Mouse (Mus musculus): ENCODE data around the gene Ttll7. TPM values are rescaled to one million over a fixed set of nuclear protein-coding genes. Genes with fewer than 3 reads are reported as not detected.

Ttll7 gene
- polyA plus RNA-seq, 1 experiment, result 5.2 TPM

GRCm38 (mm10) chr3:146939391-146940250, 87.5 kb downstream of the Ttll7 start:
- TF ChIP-seq MAX (IDR thresholded peaks at IDR 0.05; ENCODE audit: low read depth) (no peak), REST (IDR thresholded peaks at IDR 0.05; ENCODE audit: insufficient read depth, insufficient read length) (no peak), MYOG (IDR thresholded peaks at IDR 0.05; ENCODE audit: control insufficient read depth in 1 of 3, insufficient read depth in 1 of 3, insufficient read length in 2 of 3, low read depth in 2 of 3) (no peak), CEBPB (IDR thresholded peaks at IDR 0.05; ENCODE audit: insufficient read depth, poor library complexity, severe bottlenecking) (no peak), E2F4 (IDR thresholded peaks at IDR 0.05; ENCODE audit: insufficient read depth) (no peak), SRF (IDR thresholded peaks at IDR 0.05; ENCODE audit: control insufficient read depth, insufficient read length, low read depth) (no peak), TCF12 (IDR thresholded peaks at IDR 0.05; ENCODE audit: insufficient read depth, poor library complexity, severe bottlenecking) (no peak), POLR2A (IDR thresholded peaks at IDR 0.05; ENCODE audit: insufficient read length, low read depth) (no peak), POLR2AphosphoS2 (IDR thresholded peaks at IDR 0.05; ENCODE audit: insufficient read length, low read depth) (no peak), MYOD1 (IDR thresholded peaks at IDR 0.05; ENCODE audit: control insufficient read depth in 1 of 3, insufficient read length in 2 of 3, low read depth in 2 of 3) (no peak), TCF3 (IDR thresholded peaks at IDR 0.05; ENCODE audit: insufficient read length, low read depth) (no peak), USF1 (IDR thresholded peaks at IDR 0.05; ENCODE audit: low read depth) (no peak)
- no peaks in the 10 kb centered on the region for H3K27me3 ChIP-seq (ENCODE audit: control insufficient read depth, insufficient read depth, insufficient read length)
- no peak overlapping the region for H3K4me2 ChIP-seq (ENCODE audit: low read depth)
- H3K36me3 ChIP-seq (ENCODE audit: control insufficient read depth, insufficient read depth), result peaks cover 17% of the 10 kb centered on the region
- H3K79me2 ChIP-seq (ENCODE audit: control insufficient read depth, insufficient read depth), result no peaks in the 10 kb centered on the region
- H3K4me3 ChIP-seq, result no peak overlapping the region
- no peak overlapping the region for H3ac ChIP-seq (ENCODE audit: control insufficient read depth, insufficient read length)

- H3K79me2 ChIP-seq (ENCODE audit: control insufficient read depth, insufficient read depth), result no peaks in the 10 kb centered on the region
- no peak overlapping the region for H3K4me2 ChIP-seq (ENCODE audit: low read depth)
- peaks cover 4% of the 10 kb centered on the region for H3K36me3 ChIP-seq (ENCODE audit: control insufficient read depth, insufficient read depth)
- no peak overlapping the region for H3K4me3 ChIP-seq
- no peaks in the 10 kb centered on the region for H3K27me3 ChIP-seq (ENCODE audit: control insufficient read depth, insufficient read depth, insufficient read length)
- no peak overlapping the region for H3ac ChIP-seq (ENCODE audit: control insufficient read depth, insufficient read length)
- no peak for TF ChIP-seq TCF3 (IDR thresholded peaks at IDR 0.05; ENCODE audit: insufficient read length, low read depth)
- TF ChIP-seq MYOG (IDR thresholded peaks at IDR 0.05; ENCODE audit: control insufficient read depth in 1 of 3, insufficient read depth in 1 of 3, insufficient read length in 2 of 3, low read depth in 2 of 3), result no peak
- no peak for TF ChIP-seq USF1 (IDR thresholded peaks at IDR 0.05; ENCODE audit: low read depth)
- no peak for TF ChIP-seq E2F4 (IDR thresholded peaks at IDR 0.05; ENCODE audit: insufficient read depth)
- no peak for TF ChIP-seq MYOD1 (IDR thresholded peaks at IDR 0.05; ENCODE audit: control insufficient read depth in 1 of 3, insufficient read length in 2 of 3, low read depth in 2 of 3)
- TF ChIP-seq REST (IDR thresholded peaks at IDR 0.05; ENCODE audit: insufficient read depth, insufficient read length), result no peak
- TF ChIP-seq SRF (IDR thresholded peaks at IDR 0.05; ENCODE audit: control insufficient read depth, insufficient read length, low read depth), result no peak
Measured at GRCm38 (mm10) chr3:146943101-146943500, 90.9 kb downstream of the Ttll7 start.

GRCm38 (mm10) chr3:146945342-146945741, 93.2 kb downstream of the Ttll7 start:
- Histone ChIP-seq H3ac (ENCODE audit: control insufficient read depth, insufficient read length) (no peak overlapping the region), H3K79me2 (ENCODE audit: control insufficient read depth, insufficient read depth) (no peaks in the 10 kb centered on the region), H3K27me3 (ENCODE audit: control insufficient read depth, insufficient read depth, insufficient read length) (no peaks in the 10 kb centered on the region), H3K36me3 (ENCODE audit: control insufficient read depth, insufficient read depth) (no peaks in the 10 kb centered on the region), H3K4me2 (ENCODE audit: low read depth) (no peak overlapping the region), H3K4me3 (peak overlapping the region; percentile 3)
- TF ChIP-seq CEBPB (IDR thresholded peaks at IDR 0.05; ENCODE audit: insufficient read depth, poor library complexity, severe bottlenecking) (no peak), REST (IDR thresholded peaks at IDR 0.05; ENCODE audit: insufficient read depth, insufficient read length) (no peak), MYOG (IDR thresholded peaks at IDR 0.05; ENCODE audit: control insufficient read depth in 1 of 3, insufficient read depth in 1 of 3, insufficient read length in 2 of 3, low read depth in 2 of 3) (no peak)

GRCm38 (mm10) chr3:146945887-146946286, 93.7 kb downstream of the Ttll7 start:
- H3ac ChIP-seq (ENCODE audit: control insufficient read depth, insufficient read length), result no peak overlapping the region
- no peaks in the 10 kb centered on the region for H3K79me2 ChIP-seq (ENCODE audit: control insufficient read depth, insufficient read depth)
- H3K4me3 ChIP-seq, result peak overlapping the region; percentile 3
- no peaks in the 10 kb centered on the region for H3K27me3 ChIP-seq (ENCODE audit: control insufficient read depth, insufficient read depth, insufficient read length)
- H3K36me3 ChIP-seq (ENCODE audit: control insufficient read depth, insufficient read depth), result no peaks in the 10 kb centered on the region
- H3K4me2 ChIP-seq (ENCODE audit: low read depth), result peak overlapping the region; percentile 77
- no peak for TF ChIP-seq POLR2A (IDR thresholded peaks at IDR 0.05; ENCODE audit: insufficient read length, low read depth)

- no peak overlapping the region for H3K4me2 ChIP-seq (ENCODE audit: low read depth)
- no peaks in the 10 kb centered on the region for H3K79me2 ChIP-seq (ENCODE audit: control insufficient read depth, insufficient read depth)
- H3K36me3 ChIP-seq (ENCODE audit: control insufficient read depth, insufficient read depth), result no peaks in the 10 kb centered on the region
- H3K4me3 ChIP-seq, result no peak overlapping the region
- no peak for TF ChIP-seq TCF3 (IDR thresholded peaks at IDR 0.05; ENCODE audit: insufficient read length, low read depth)
- no peak for TF ChIP-seq TCF12 (IDR thresholded peaks at IDR 0.05; ENCODE audit: insufficient read depth, poor library complexity, severe bottlenecking)
- no peak for TF ChIP-seq MYOD1 (IDR thresholded peaks at IDR 0.05; ENCODE audit: control insufficient read depth in 1 of 3, insufficient read length in 2 of 3, low read depth in 2 of 3)
- TF ChIP-seq MYOG (IDR thresholded peaks at IDR 0.05; ENCODE audit: control insufficient read depth in 1 of 3, insufficient read depth in 1 of 3, insufficient read length in 2 of 3, low read depth in 2 of 3), result no peak
- TF ChIP-seq POLR2AphosphoS2 (IDR thresholded peaks at IDR 0.05; ENCODE audit: insufficient read length, low read depth), result no peak
- no peak for TF ChIP-seq CEBPB (IDR thresholded peaks at IDR 0.05; ENCODE audit: insufficient read depth, poor library complexity, severe bottlenecking)
- TF ChIP-seq USF1 (IDR thresholded peaks at IDR 0.05; ENCODE audit: low read depth), result no peak
- H3ac ChIP-seq (ENCODE audit: control insufficient read depth, insufficient read length), result no peak overlapping the region
- no peaks in the 10 kb centered on the region for H3K27me3 ChIP-seq (ENCODE audit: control insufficient read depth, insufficient read depth, insufficient read length)
Measured at GRCm38 (mm10) chr3:146946641-146947040, 94.5 kb downstream of the Ttll7 start.

Data from myocyte (in vitro differentiated cells).